Mouse (Mus musculus): ENCODE data around the gene Ncmap. TPM values are rescaled to one million over a fixed set of nuclear protein-coding genes. Genes with fewer than 3 reads are reported as not detected.

Ncmap gene
- 0.41 and 1.0 TPM in 2 replicates for polyA plus RNA-seq (2012; rRNA removed)

GRCm38 (mm10) chr4:135397991-135398390 lies at the start of gene Ncmap:
Gene Ncmap, minus strand, starts transcription at chr4:135398227.

GRCm38 (mm10) chr4:135433443-135434394 lies 35.7 kb upstream of the Ncmap start, which contains the start of gene Rcan3:
Gene Rcan3, minus strand, starts transcription at chr4:135433853.

GRCm38 (mm10) chr4:135353066-135353793 lies 44.8 kb downstream of the Ncmap start, which contains the start of gene Srrm1:
Gene Srrm1, minus strand, starts transcription at chr4:135353321.

Other genes starting within 250 kb of the Ncmap start
- 84.2 and 90.3 TPM in 2 replicates for gene Clic4, start 125.4 kb downstream of the Ncmap start, polyA plus RNA-seq (2012; rRNA removed)
- gene Srrm1, start 44.9 kb downstream of the Ncmap start, polyA plus RNA-seq (2012; rRNA removed), result 156 and 173 TPM in 2 replicates
- 12.2 and 13.1 TPM in 2 replicates for gene Rcan3, start 35.6 kb upstream of the Ncmap start, polyA plus RNA-seq (2012; rRNA removed)
- 0.41 and 0.42 TPM in 2 replicates for gene Stpg1, start 96.6 kb upstream of the Ncmap start, polyA plus RNA-seq (2012; rRNA removed)
- gene Nipal3, start 96.8 kb upstream of the Ncmap start, polyA plus RNA-seq (2012; rRNA removed), result 6.0 and 6.1 TPM in 2 replicates
- gene Grhl3, start 175.4 kb upstream of the Ncmap start, polyA plus RNA-seq (2012; rRNA removed), result 1.9 and 2.3 TPM in 2 replicates